Mouse (Mus musculus) megakaryocyte, embryonic 14.5 days (primary cell): ENCODE measurements at regions not wholly inside any gene's neighbourhood (a gene's known extent, or its start where the extent isn't known, plus 50 kb on each side); places are given as distances from the start of the nearest gene placed in this dataset.

Experiments used
- H3K27me3 ChIP-seq: replicated peaks from 2 replicates; pipeline ENCODE3; 2012; ENCODE audit warnings: inconsistent platforms
- H3K36me3 ChIP-seq: replicated peaks from 2 replicates; pipeline ENCODE3; 2012; ENCODE audit warnings: low read length, inconsistent platforms, mixed read lengths
- H3K4me1 ChIP-seq: 2 replicates; pipeline ENCODE4 v1.6.1; 2012; ENCODE audit warnings: inconsistent platforms
- H3K4me3 ChIP-seq: replicated peaks from 2 replicates; pipeline ENCODE3; 2012; ENCODE audit warnings: moderate library complexity, mild to moderate bottlenecking, inconsistent platforms
- H3K9me3 ChIP-seq: 2 replicates; pipeline ENCODE4 v1.6.1; 2012; ENCODE audit warnings: inconsistent platforms
- FLI1 ChIP-seq: IDR thresholded peaks from 2 replicates; pipeline ENCODE4 v1.6.1; 2012; ENCODE audit warnings: low read length, inconsistent platforms, mixed read lengths
- GATA1 ChIP-seq: IDR thresholded peaks from 3 replicates; pipeline ENCODE4 v1.6.1; 2012; ENCODE audit warnings: mixed read lengths, low read length, inconsistent platforms, borderline replicate concordance

- Histone ChIP-seq H3K9me3 (no peaks in the 10 kb centered on the region), H3K4me1 (no peaks in the 10 kb centered on the region), H3K27me3 (no peaks in the 10 kb centered on the region), H3K36me3 (no peaks in the 10 kb centered on the region), H3K4me3 (no peak overlapping the region)
- TF ChIP-seq GATA1 (no peak), FLI1 (no peak)
Observed at GRCm38 (mm10) chr7:72589241-72589668, 282.8 kb upstream of the Mctp2 start.

- TF ChIP-seq GATA1 (no peak), FLI1 (no peak)
- no peaks in the 10 kb centered on the region for H3K36me3 ChIP-seq
Observed at GRCm38 (mm10) chr7:72590351-72591115, 284.1 kb upstream of the Mctp2 start.

GRCm38 (mm10) chr7:72592110-72592509, 285.7 kb upstream of the Mctp2 start:
- no peaks in the 10 kb centered on the region for H3K36me3 ChIP-seq
- no peaks in the 10 kb centered on the region for H3K9me3 ChIP-seq
- TF ChIP-seq FLI1 (no peak), GATA1 (no peak)
- H3K4me1 ChIP-seq, result no peaks in the 10 kb centered on the region
- no peaks in the 10 kb centered on the region for H3K27me3 ChIP-seq
- no peak overlapping the region for H3K4me3 ChIP-seq

More at GRCm38 (mm10) chr7:72590351-72591115, 284.1 kb upstream of the Mctp2 start:
- no peaks in the 10 kb centered on the region for H3K27me3 ChIP-seq
- no peaks in the 10 kb centered on the region for H3K9me3 ChIP-seq
- H3K4me3 ChIP-seq, result no peak overlapping the region
- H3K4me1 ChIP-seq, result no peaks in the 10 kb centered on the region

- Histone ChIP-seq H3K27me3 (no peaks in the 10 kb centered on the region), H3K9me3 (no peaks in the 10 kb centered on the region), H3K4me1 (no peaks in the 10 kb centered on the region), H3K4me3 (no peak overlapping the region), H3K36me3 (no peaks in the 10 kb centered on the region)
- TF ChIP-seq FLI1, result no peak
- TF ChIP-seq GATA1, result no peak
Observed at GRCm38 (mm10) chr7:72592649-72593048, 286.2 kb upstream of the Mctp2 start.

GRCm38 (mm10) chr7:72593259-72593658, 286.9 kb upstream of the Mctp2 start:
- Histone ChIP-seq H3K36me3 (no peaks in the 10 kb centered on the region), H3K9me3 (no peaks in the 10 kb centered on the region), H3K4me1 (no peaks in the 10 kb centered on the region), H3K27me3 (no peaks in the 10 kb centered on the region), H3K4me3 (no peak overlapping the region)
- TF ChIP-seq GATA1 (no peak), FLI1 (no peak)

GRCm38 (mm10) chr7:72594741-72595140, 288.3 kb upstream of the Mctp2 start:
- no peaks in the 10 kb centered on the region for H3K4me1 ChIP-seq
- no peak overlapping the region for H3K4me3 ChIP-seq
- no peaks in the 10 kb centered on the region for H3K27me3 ChIP-seq
- TF ChIP-seq GATA1 (no peak), FLI1 (no peak)
- no peaks in the 10 kb centered on the region for H3K9me3 ChIP-seq
- H3K36me3 ChIP-seq, result no peaks in the 10 kb centered on the region

GRCm38 (mm10) chr7:72596985-72597384, 290.6 kb upstream of the Mctp2 start:
- no peak for TF ChIP-seq GATA1
- TF ChIP-seq FLI1, result no peak
- Histone ChIP-seq H3K9me3 (peaks cover under 1% of the 10 kb centered on the region; the same call in 1 of the 2 replicates), H3K4me3 (no peak overlapping the region)

GRCm38 (mm10) chr7:72601933-72602332, 295.5 kb upstream of the Mctp2 start:
- no peaks in the 10 kb centered on the region for H3K36me3 ChIP-seq
- peaks cover 8% of the 10 kb centered on the region; the same call in 1 of the 2 replicates for H3K9me3 ChIP-seq
- no peaks in the 10 kb centered on the region for H3K27me3 ChIP-seq
- no peak for TF ChIP-seq GATA1
- TF ChIP-seq FLI1, result no peak
- no peak overlapping the region for H3K4me3 ChIP-seq
- no peaks in the 10 kb centered on the region for H3K4me1 ChIP-seq

More at GRCm38 (mm10) chr7:72596985-72597384, 290.6 kb upstream of the Mctp2 start:
- Histone ChIP-seq H3K36me3 (no peaks in the 10 kb centered on the region), H3K27me3 (no peaks in the 10 kb centered on the region), H3K4me1 (no peaks in the 10 kb centered on the region)

GRCm38 (mm10) chr7:72609791-72610190, 303.4 kb upstream of the Mctp2 start:
- Histone ChIP-seq H3K27me3 (no peaks in the 10 kb centered on the region), H3K36me3 (no peaks in the 10 kb centered on the region), H3K9me3 (0 out of 2 replicates have a peak, but pooled peaks cover 4% of the 10 kb centered on the region), H3K4me1 (no peaks in the 10 kb centered on the region), H3K4me3 (no peak overlapping the region)
- TF ChIP-seq GATA1 (no peak), FLI1 (no peak)

- H3K27me3 ChIP-seq, result no peaks in the 10 kb centered on the region
- no peaks in the 10 kb centered on the region for H3K36me3 ChIP-seq
- 0 out of 2 replicates have a peak, but pooled peaks cover 7% of the 10 kb centered on the region for H3K9me3 ChIP-seq
- H3K4me3 ChIP-seq, result no peak overlapping the region
- no peaks in the 10 kb centered on the region for H3K4me1 ChIP-seq
- no peak for TF ChIP-seq FLI1
- no peak for TF ChIP-seq GATA1
Observed at GRCm38 (mm10) chr7:72615232-72615631, 308.8 kb upstream of the Mctp2 start.
